Mouse (Mus musculus) layer of hippocampus, adult 11-12 months (tissue): Measurements from ENCODE around the gene Vmn1r191.
"Not testable (repeated sequence)": the region's sequence is repeated elsewhere in the genome, so short reads cannot be mapped to it uniquely, and the experiment has no call there.

Source experiments
- DNase-seq: peaks from one replicate; pipeline ENCODE4 v3.0.0; 2022; ENCODE audit warnings: low spot score

The Vmn1r191 gene

GRCm38 (mm10) chr13:22183869-22184268, at the start of gene Vmn1r191:
TSS of gene Vmn1r191 (minus strand) at chr13:22183969.
- no peak for DNase-seq

- not testable (repeated sequence) for DNase-seq
Measured at GRCm38 (mm10) chr13:22223060-22223459, 39.3 kb upstream of the Vmn1r191 start, which contains the start of gene Vmn1r193. TSS of gene Vmn1r193 (minus strand) at chr13:22223160.

- DNase-seq = not testable (repeated sequence)
Measured at GRCm38 (mm10) chr13:22192756-22193155, 9.0 kb upstream of the Vmn1r191 start.

- DNase-seq = no peak
Measured at GRCm38 (mm10) chr13:22191041-22191440, 7.3 kb upstream of the Vmn1r191 start, which contains the start of gene Vmn1r192. TSS of gene Vmn1r192 (minus strand) at chr13:22191141.

- no peak for DNase-seq
Measured at GRCm38 (mm10) chr13:22190385-22190784, 6.6 kb upstream of the Vmn1r191 start.

GRCm38 (mm10) chr13:22189313-22189712, 5.5 kb upstream of the Vmn1r191 start:
- no peak for DNase-seq

GRCm38 (mm10) chr13:22168416-22168815, 15.4 kb downstream of the Vmn1r191 start:
- no peak for DNase-seq

GRCm38 (mm10) chr13:22136495-22137293, 47.1 kb downstream of the Vmn1r191 start:
- DNase-seq = not testable (repeated sequence)
